Mouse (Mus musculus) left cerebral cortex, postnatal 36 days (tissue): ENCODE results near the gene Olfr1308. TPM values are rescaled to one million over a fixed set of nuclear protein-coding genes. Genes with fewer than 3 reads are reported as not detected.

Source experiments
- DNase-seq, 2 experiments: peaks; one replicate each; pipeline ENCODE4 v3.0.0; 2021 to 2022; ENCODE audit warnings: low spot score in 2 of 2, mixed read lengths in 1 of 2
- intact Hi-C: fragments of 180-260 bp; cut with DNase I; formaldehyde crosslinking; loops from one replicate; pipeline ENCODE4 v1.15.1; 2025
- total RNA-seq, 2 experiments: library from RNA; stranded (reverse); gene quantifications; 2 replicates each; pipeline ENCODE4 v1.2.3; 2021

Gene Olfr1308
- total RNA-seq: not detected

DNA sequence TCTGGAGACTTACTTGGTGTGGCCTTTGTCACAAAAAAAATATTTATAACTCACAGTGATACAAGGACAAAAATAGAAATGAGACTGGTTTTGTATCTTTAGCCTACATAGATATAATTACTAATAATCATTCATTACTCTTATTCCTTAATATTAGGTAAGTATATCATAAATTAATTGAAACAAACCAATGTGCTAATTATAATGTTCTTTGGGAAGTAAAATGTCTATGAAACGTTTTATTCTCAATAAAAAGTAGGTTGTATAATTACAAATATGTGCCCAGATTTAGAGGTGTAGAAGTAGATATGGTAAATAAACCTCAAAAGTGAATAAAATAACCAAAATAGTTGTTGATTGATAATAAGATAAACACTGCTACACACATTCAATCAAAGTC lies at the start of gene Olfr1308:
Olfr1308 (minus strand) TSS at position 101 of the 400 bp plus-strand sequence.
- intact Hi-C loops: no loop called here

DNA sequence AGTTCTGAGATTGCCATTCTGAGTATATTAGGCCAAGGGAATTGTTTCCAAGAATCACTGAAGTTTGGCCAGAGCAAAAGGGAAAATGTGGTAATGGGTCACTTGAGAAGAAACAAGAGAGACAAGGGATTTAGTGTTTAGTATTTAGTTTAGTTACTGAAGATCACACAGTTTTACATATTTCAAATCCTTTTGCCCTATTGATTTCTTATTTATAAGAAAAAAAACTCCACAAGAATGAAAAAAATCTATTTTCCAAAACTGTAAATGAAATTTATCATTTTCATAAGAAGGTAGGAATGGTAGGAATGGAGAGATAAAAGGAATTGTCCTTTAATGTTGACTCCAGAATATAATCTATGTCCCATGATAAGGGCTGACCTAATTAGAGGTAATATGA lies 47.9 kb upstream of the Olfr1308 start, which contains the start of gene Olfr1310:
Olfr1310 (minus strand) TSS at position 101 of the 400 bp plus-strand sequence.
- intact Hi-C loops: no loop called here
- no peak for DNase-seq

More for the DNA sequence above, at the start of gene Olfr1308:
- no peak for DNase-seq

DNA sequence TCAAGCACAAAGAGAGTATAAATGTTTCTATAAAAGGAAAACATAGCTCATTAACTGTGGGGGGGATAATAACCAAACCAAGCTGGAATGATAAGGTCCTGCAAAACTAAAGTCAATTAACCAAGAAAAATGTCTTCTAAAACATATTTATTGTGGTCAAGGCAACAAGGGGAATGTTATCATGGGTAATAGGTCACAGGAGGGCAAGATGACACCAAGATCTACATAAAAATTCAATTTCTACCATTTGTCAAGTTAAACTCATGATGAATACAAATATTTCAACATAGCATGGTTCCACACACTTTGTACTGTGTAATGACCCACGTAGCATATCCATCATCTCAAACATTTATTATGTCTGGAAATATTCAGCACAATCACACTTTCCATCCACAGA lies 25.4 kb upstream of the Olfr1308 start, which contains the start of gene Olfr1309:
Olfr1309 (minus strand) TSS at position 101 of the 400 bp plus-strand sequence.
- no peak for DNase-seq
- intact Hi-C loops: no loop called here

DNA sequence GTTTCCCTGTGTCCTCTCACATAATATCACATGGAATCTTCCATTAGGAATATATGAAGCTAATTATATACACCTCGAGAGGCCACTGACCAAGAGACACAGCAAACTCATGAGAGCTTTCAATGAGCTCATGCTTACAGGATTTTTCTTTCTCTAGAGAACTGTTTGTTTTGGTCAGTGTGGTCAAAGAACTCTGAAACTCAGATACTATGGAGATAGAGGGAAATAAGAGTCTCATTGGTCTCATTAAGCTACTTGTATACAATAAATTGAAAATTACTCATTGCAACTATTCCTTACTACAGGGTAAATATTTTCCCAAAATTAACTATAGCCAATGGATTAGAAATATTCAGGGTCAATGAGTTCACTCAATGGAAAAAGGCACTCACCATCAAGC lies 15.4 kb downstream of the Olfr1308 start, which contains the start of gene Olfr1307:
Olfr1307 (minus strand) TSS at position 101 of the 400 bp plus-strand sequence.
- no peak for DNase-seq
- intact Hi-C loops: no loop called here

DNA sequence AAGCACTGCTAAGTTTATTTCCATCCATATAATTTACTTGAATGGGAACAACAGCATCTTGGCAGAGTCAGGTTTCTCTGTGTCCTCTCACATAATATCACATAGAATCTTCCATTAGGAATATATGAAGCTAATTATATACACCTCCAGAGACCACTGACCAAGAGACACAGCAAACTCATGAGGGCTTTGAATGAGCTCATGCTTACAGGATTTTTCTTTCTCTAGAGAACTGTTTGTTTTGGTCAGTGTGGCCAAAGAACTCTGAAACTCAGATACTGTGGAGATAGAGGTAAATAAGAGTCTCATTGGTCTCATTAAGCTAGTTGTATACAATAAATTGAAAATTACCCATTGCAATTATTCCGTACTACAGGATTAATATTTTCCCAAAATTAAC lies 48.6 kb downstream of the Olfr1308 start, which contains the start of gene Olfr1306:
Olfr1306 (minus strand) TSS at position 101 of the 400 bp plus-strand sequence.
- intact Hi-C loops: no loop called here

More for the DNA sequence above, 48.6 kb downstream of the Olfr1308 start, which contains the start of gene Olfr1306:
- no peak for DNase-seq

Other genes with a start within 250 kb of the Olfr1308 start
- not detected for gene Olfr1301, start 213.9 kb downstream of the Olfr1308 start, total RNA-seq
- gene Olfr1302, start 187.5 kb downstream of the Olfr1308 start, total RNA-seq: not detected
- not detected for gene Olfr1303, start 144.6 kb downstream of the Olfr1308 start, total RNA-seq
- gene Olfr1305, start 87.8 kb downstream of the Olfr1308 start, total RNA-seq: not detected
- not detected for gene Olfr1306, start 48.7 kb downstream of the Olfr1308 start, total RNA-seq
- under 1 TPM in 1 of 2 experiments, not detected in 1; 0.09 TPM for gene Olfr1307, start 15.5 kb downstream of the Olfr1308 start, total RNA-seq
- not detected for gene Olfr1309, start 25.3 kb upstream of the Olfr1308 start, total RNA-seq
- not detected for gene Olfr1310, start 47.8 kb upstream of the Olfr1308 start, total RNA-seq
- gene Olfr1311, start 59.5 kb upstream of the Olfr1308 start, total RNA-seq: not detected
- not detected for gene Olfr1312, start 85.3 kb upstream of the Olfr1308 start, total RNA-seq
- gene Olfr1313, start 112.9 kb upstream of the Olfr1308 start, total RNA-seq: not detected
- not detected for gene Olfr1314, start 131.8 kb upstream of the Olfr1308 start, total RNA-seq
- not detected for gene Olfr1315-ps1, start 150.5 kb upstream of the Olfr1308 start, total RNA-seq
- gene Olfr1316, start 170.0 kb upstream of the Olfr1308 start, total RNA-seq: not detected
- not detected for gene Olfr1317, start 175.4 kb upstream of the Olfr1308 start, total RNA-seq
- not detected for gene Olfr1318, start 189.3 kb upstream of the Olfr1308 start, total RNA-seq